ENCODE assay signal across 9 mouse cellular contexts in the genomic region with DNA sequence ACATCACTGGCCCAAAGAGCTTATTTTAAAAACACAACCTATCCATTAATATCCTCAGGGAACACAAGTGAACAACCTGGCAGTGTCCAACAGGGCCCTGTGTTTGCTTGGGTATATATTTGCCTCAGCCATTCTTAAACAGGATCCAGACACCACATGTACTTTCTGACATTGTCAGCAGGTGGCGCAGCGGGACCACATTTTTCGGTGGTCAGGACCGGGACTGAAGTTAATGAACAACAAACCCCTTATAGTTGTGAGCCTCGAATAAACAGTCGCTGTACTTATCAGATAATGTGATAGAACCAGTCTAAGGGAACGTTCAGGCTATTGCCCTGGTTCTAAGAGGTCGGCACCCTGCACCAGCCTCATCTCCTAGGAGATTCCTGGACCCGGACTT. TPM values are rescaled to one million over a fixed set of nuclear protein-coding genes. Genes with fewer than 3 reads are reported as not detected.
A peak's percentile ranks its signal among the peaks of the same experiment; 100 is the strongest.
DNase-seq lines count a peak whose midpoint lies in the region; ATAC-seq and TF ChIP-seq lines count a peak whose summit lies in the region.
"Had no signal": no experiment of that assay in that cellular context is flagged by ENCODE, and none has a peak within 500 bp of the region (broad histone marks: within the 10 kb centered on the region; RNA-seq: fewer than 3 reads in every experiment).

No protein-coding gene starts in this region.

- no peaks in the 10 kb centered on the region for H3K9me3 ChIP-seq in E14TG2a.4 (ENCODE audit: low read length)
- no peaks in the 10 kb centered on the region for H3K9me3 ChIP-seq in forebrain, embryonic 14.5 days (replicated peaks; ENCODE audit: control insufficient read depth, low read length)
- no peaks in the 10 kb centered on the region for H3K9me3 ChIP-seq in lung, embryonic 14.5 days (ENCODE audit: low read depth, low read length)

- H3K9ac ChIP-seq in forebrain, embryonic 14.5 days (ENCODE audit: low read length), result no peak overlapping the region
- H3K9ac ChIP-seq in lung, embryonic 14.5 days, result no peak overlapping the region
- H3K9ac ChIP-seq: hindbrain, embryonic 15.5 days had no signal

- peak; percentile 55 for ATAC-seq in forebrain, embryonic 14.5 days
- peak; percentile 79 for ATAC-seq in lung, embryonic 14.5 days (ENCODE audit: insufficient read depth)

- 10% methylated on average over 9 of the region's 9 CpGs for WGBS in forebrain, embryonic 14.5 days
- 5% methylated on average over 9 of the region's 9 CpGs for WGBS in lung, embryonic 14.5 days

- DNase-seq in c-Kit-positive CD71-positive TER-119-positive erythroid progenitor cells, embryonic 14.5 days (ENCODE audit: low spot score), result peak; percentile 44
- DNase-seq in forebrain, embryonic 14.5 days (ENCODE audit: low spot score), result peak; percentile 81
- peak; percentile 82 to 87 for DNase-seq in heart, postnatal 14 days
- DNase-seq in layer of hippocampus, adult 2 months (ENCODE audit: low spot score in 2 of 2), result peak; percentile 31 to 68
- DNase-seq in lung, embryonic 14.5 days, result peak; percentile 95
- DNase-seq in ovary, postnatal 10 days (ENCODE audit: low spot score), result peak; percentile 69
- DNase-seq in thymus, postnatal 0 days (ENCODE audit: low spot score), result peak; percentile 65

- intact Hi-C loops in heart, postnatal 14 days (cut with DNase I), result loop anchor here (1.0 to 10.0 kb wide), 2 partner anchors 56 to 424 kb away; no protein-coding TSS in a partner anchor

- no peaks in the 10 kb centered on the region for H3K36me3 ChIP-seq in E14TG2a.4 (ENCODE audit: insufficient read depth, low read length)
- no peaks in the 10 kb centered on the region for H3K36me3 ChIP-seq in forebrain, embryonic 14.5 days (ENCODE audit: control insufficient read depth, insufficient read depth, low read length)
- no peaks in the 10 kb centered on the region for H3K36me3 ChIP-seq in lung, embryonic 14.5 days (ENCODE audit: insufficient read depth)
- H3K36me3 ChIP-seq: hindbrain, embryonic 15.5 days had no signal

- peaks cover 3% of the 10 kb centered on the region; the same call in 1 of the 2 replicates for H3K4me1 ChIP-seq in E14TG2a.4 (replicated peaks; ENCODE audit: low read depth, low read length)
- H3K4me1 ChIP-seq in forebrain, embryonic 14.5 days (ENCODE audit: control insufficient read depth, insufficient read depth, low read length), result no peaks in the 10 kb centered on the region; the same call in 1 of the 2 replicates
- no peaks in the 10 kb centered on the region for H3K4me1 ChIP-seq in lung, embryonic 14.5 days (ENCODE audit: insufficient read depth)
- H3K4me1 ChIP-seq: hindbrain, embryonic 15.5 days had no signal

- peaks cover 10% of the 10 kb centered on the region for H3K27me3 ChIP-seq in E14TG2a.4 (ENCODE audit: insufficient read depth, low read length)
- 0 out of 2 replicates have a peak, but pooled peaks cover 3% of the 10 kb centered on the region for H3K27me3 ChIP-seq in forebrain, embryonic 14.5 days (replicated peaks; ENCODE audit: control insufficient read depth, insufficient read depth, low read length)
- no peaks in the 10 kb centered on the region for H3K27me3 ChIP-seq in lung, embryonic 14.5 days (ENCODE audit: insufficient read depth, low read length)
- H3K27me3 ChIP-seq: hindbrain, embryonic 15.5 days had no signal

- H3K4me3 ChIP-seq in E14TG2a.4 (replicated peaks; ENCODE audit: low read length), result no peak overlapping the region
- H3K4me3 ChIP-seq in forebrain, embryonic 14.5 days (ENCODE audit: low read depth, low read length), result no peak overlapping the region
- no peak overlapping the region for H3K4me3 ChIP-seq in layer of hippocampus, adult 2 months
- no peak overlapping the region for H3K4me3 ChIP-seq in lung, embryonic 14.5 days (ENCODE audit: low read depth, low read length)
- H3K4me3 ChIP-seq: hindbrain, embryonic 15.5 days had no signal

- no peak overlapping the region for H3K27ac ChIP-seq in forebrain, embryonic 14.5 days (ENCODE audit: low read depth, low read length)
- H3K27ac ChIP-seq in layer of hippocampus, adult 2 months, result no peak overlapping the region
- H3K27ac ChIP-seq in lung, embryonic 14.5 days (ENCODE audit: low read depth), result no peak overlapping the region
- H3K27ac ChIP-seq: hindbrain, embryonic 15.5 days had no signal

- TF ChIP-seq CTCF in E14TG2a.4 (conservative IDR thresholded peaks at IDR 0.05; ENCODE audit: low read length), result peak; percentile 63
- TF ChIP-seq CTCF in layer of hippocampus, adult 2 months (conservative IDR thresholded peaks at IDR 0.05), result peak; percentile 84
- peak; percentile 93 for TF ChIP-seq CTCF in lung, embryonic 14.5 days (IDR thresholded peaks at IDR 0.05; ENCODE audit: low read depth)

- H3K4me2 ChIP-seq in forebrain, embryonic 14.5 days (ENCODE audit: low read length), result no peak overlapping the region
- peak overlapping the region; percentile 38 for H3K4me2 ChIP-seq in lung, embryonic 14.5 days
- H3K4me2 ChIP-seq: hindbrain, embryonic 15.5 days had no signal

RNA-seq across cellular contexts. Expression of gene Bcas1, which starts 23.3 kb away (rescaled TPM):
- 1.4 and 2.1 TPM in 2 replicates for polyA plus RNA-seq in forebrain, embryonic 14.5 days (2014; fragmentation: Nextera tagmentation; extraction: Ambion mirVana)
- under 1 TPM; 0.12 to 0.67 TPM for total RNA-seq in heart, postnatal 14 days (2021)
- total RNA-seq in layer of hippocampus, adult 2 months (2021), result 10 to 100 TPM; 59.4 to 69.6 TPM
- polyA plus RNA-seq in lung, embryonic 14.5 days (2014; fragmentation: Nextera tagmentation; extraction: Ambion mirVana), result 0.65 and 1.4 TPM in 2 replicates
- 0.79 and 0.80 TPM in 2 replicates for polyA plus RNA-seq in thymus, postnatal 0 days (2015; fragmentation: Nextera tagmentation; extraction: Ambion mirVana)

RNA-seq across cellular contexts. Expression of gene Pfdn4, which starts 45.3 kb away (rescaled TPM):
- polyA plus RNA-seq in forebrain, embryonic 14.5 days (2014; fragmentation: Nextera tagmentation; extraction: Ambion mirVana), result 128 and 139 TPM in 2 replicates
- 10 to 100 TPM in 1 of 2 experiments, 1 to 10 TPM in 1; 8.5 to 12.0 TPM for total RNA-seq in heart, postnatal 14 days (2021)
- 10 to 100 TPM; 28.6 to 32.2 TPM for total RNA-seq in layer of hippocampus, adult 2 months (2021)
- polyA plus RNA-seq in lung, embryonic 14.5 days (2014; fragmentation: Nextera tagmentation; extraction: Ambion mirVana), result 78.5 and 86.2 TPM in 2 replicates
- polyA plus RNA-seq in thymus, postnatal 0 days (2015; fragmentation: Nextera tagmentation; extraction: Ambion mirVana), result 95.6 and 102 TPM in 2 replicates

RNA-seq across cellular contexts. Expression of gene Cyp24a1, which starts 46.0 kb away (rescaled TPM):
- polyA plus RNA-seq in forebrain, embryonic 14.5 days (2014; fragmentation: Nextera tagmentation; extraction: Ambion mirVana), result not detected in 2 replicates
- not detected for total RNA-seq in heart, postnatal 14 days (2021)
- not detected for total RNA-seq in layer of hippocampus, adult 2 months (2021)
- not detected in 2 replicates for polyA plus RNA-seq in lung, embryonic 14.5 days (2014; fragmentation: Nextera tagmentation; extraction: Ambion mirVana)
- polyA plus RNA-seq in thymus, postnatal 0 days (2015; fragmentation: Nextera tagmentation; extraction: Ambion mirVana), result 0.12 and 0.30 TPM in 2 replicates

Comparison
In these comparisons a context has a peak if more than half of its experiments do, and no peak if none do; other contexts are left out.
1. DNase-seq: peak in every context shown above with its lines; median percentile 95 in lung, embryonic 14.5 days; 84 in heart, postnatal 14 days; 81 in forebrain, embryonic 14.5 days; 69 in ovary, postnatal 10 days; 65 in thymus, postnatal 0 days; 50 in layer of hippocampus, adult 2 months; 44 in c-Kit-positive CD71-positive TER-119-positive erythroid progenitor cells, embryonic 14.5 days.